Mouse (Mus musculus): Measurements from ENCODE around the gene Ankrd28. TPM values are rescaled to one million over a fixed set of nuclear protein-coding genes. Genes with fewer than 3 reads are reported as not detected.

Ankrd28 gene
- polyA plus RNA-seq, 1 experiment from 2014 or later: 7.5 TPM

- H3K4me1 ChIP-seq (ENCODE audit: insufficient read depth, low read length): peaks cover 43% of the 10 kb centered on the region
Observed at GRCm38 (mm10) chr14:31664903-31665565, 165.4 kb downstream of the Ankrd28 start.

GRCm38 (mm10) chr14:31664100-31664902 lies 166.2 kb downstream of the Ankrd28 start:
- Histone ChIP-seq H3K27me3 (ENCODE audit: insufficient read depth, low read length) (no peaks in the 10 kb centered on the region), H3K4me1 (ENCODE audit: insufficient read depth, low read length) (peaks cover 51% of the 10 kb centered on the region), H3K9me3 (ENCODE audit: low read length) (no peaks in the 10 kb centered on the region), H3K27ac (ENCODE audit: low read length) (peak overlapping the region; percentile 51; the same call in 1 of the 2 replicates), H3K4me3 (ENCODE audit: low read length) (no peak overlapping the region), H3K36me3 (ENCODE audit: insufficient read depth, low read length) (peaks cover 10% of the 10 kb centered on the region), H3K4me2 (replicated peaks; ENCODE audit: low read depth, low read length) (no peak overlapping the region), H3K9ac (replicated peaks; ENCODE audit: low read length) (no peak overlapping the region)
- WGBS: 62% methylated on average over 18 of the region's 18 CpGs
- no peak for ATAC-seq (ENCODE audit: low FRiP score, low TSS enrichment)

More at GRCm38 (mm10) chr14:31664903-31665565, 165.4 kb downstream of the Ankrd28 start:
- Histone ChIP-seq H3K4me3 (ENCODE audit: low read length) (no peak overlapping the region), H3K36me3 (ENCODE audit: insufficient read depth, low read length) (peaks cover 10% of the 10 kb centered on the region), H3K4me2 (replicated peaks; ENCODE audit: low read depth, low read length) (no peak overlapping the region), H3K27ac (ENCODE audit: low read length) (0 out of 2 replicates have a peak overlapping the region, but pooled peaks have one; percentile 13), H3K9me3 (ENCODE audit: low read length) (no peaks in the 10 kb centered on the region), H3K9ac (replicated peaks; ENCODE audit: low read length) (no peak overlapping the region), H3K27me3 (ENCODE audit: insufficient read depth, low read length) (no peaks in the 10 kb centered on the region)
- 55% methylated on average over 12 of the region's 12 CpGs for WGBS
- ATAC-seq (ENCODE audit: low FRiP score, low TSS enrichment): no peak

- H3K4me1 ChIP-seq (ENCODE audit: insufficient read depth, low read length): peaks cover 58% of the 10 kb centered on the region
- no peak overlapping the region for H3K9ac ChIP-seq (replicated peaks; ENCODE audit: low read length)
- no peaks in the 10 kb centered on the region for H3K9me3 ChIP-seq (ENCODE audit: low read length)
- no peak overlapping the region for H3K4me2 ChIP-seq (replicated peaks; ENCODE audit: low read depth, low read length)
- no peaks in the 10 kb centered on the region for H3K27me3 ChIP-seq (ENCODE audit: insufficient read depth, low read length)
- WGBS: 87% methylated on average over 13 of the region's 13 CpGs
- H3K27ac ChIP-seq (ENCODE audit: low read length): peak overlapping the region; percentile 99
- H3K4me3 ChIP-seq (ENCODE audit: low read length): no peak overlapping the region
- ATAC-seq (ENCODE audit: low FRiP score, low TSS enrichment): no peak
- peaks cover 10% of the 10 kb centered on the region for H3K36me3 ChIP-seq (ENCODE audit: insufficient read depth, low read length)
Observed at GRCm38 (mm10) chr14:31663376-31664099, 166.9 kb downstream of the Ankrd28 start.

- Histone ChIP-seq H3K4me2 (replicated peaks; ENCODE audit: low read depth, low read length) (peak overlapping the region; percentile 75), H3K27ac (ENCODE audit: low read length) (peak overlapping the region; percentile 99), H3K27me3 (ENCODE audit: insufficient read depth, low read length) (no peaks in the 10 kb centered on the region), H3K9ac (replicated peaks; ENCODE audit: low read length) (peak overlapping the region; percentile 76), H3K36me3 (ENCODE audit: insufficient read depth, low read length) (peaks cover 10% of the 10 kb centered on the region), H3K9me3 (ENCODE audit: low read length) (no peaks in the 10 kb centered on the region), H3K4me1 (ENCODE audit: insufficient read depth, low read length) (peaks cover 61% of the 10 kb centered on the region), H3K4me3 (ENCODE audit: low read length) (peak overlapping the region; percentile 51)
- peak; percentile 62 for ATAC-seq (ENCODE audit: low FRiP score, low TSS enrichment)
- WGBS: 25% methylated on average over 9 of the region's 9 CpGs
Observed at GRCm38 (mm10) chr14:31662555-31663211, 167.8 kb downstream of the Ankrd28 start.

- 2% methylated on average over 44 of the region's 44 CpGs for WGBS
- peak overlapping the region; percentile 76 for H3K9ac ChIP-seq (replicated peaks; ENCODE audit: low read length)
- H3K4me2 ChIP-seq (replicated peaks; ENCODE audit: low read depth, low read length): peak overlapping the region; percentile 75
- ATAC-seq (ENCODE audit: low FRiP score, low TSS enrichment): peak; percentile 95
- H3K4me1 ChIP-seq (ENCODE audit: insufficient read depth, low read length): peaks cover 69% of the 10 kb centered on the region
- H3K9me3 ChIP-seq (ENCODE audit: low read length): no peaks in the 10 kb centered on the region
- peak overlapping the region; percentile 51 for H3K4me3 ChIP-seq (ENCODE audit: low read length)
- H3K27ac ChIP-seq (ENCODE audit: low read length): peak overlapping the region; percentile 99
- peaks cover 4% of the 10 kb centered on the region for H3K36me3 ChIP-seq (ENCODE audit: insufficient read depth, low read length)
- no peaks in the 10 kb centered on the region for H3K27me3 ChIP-seq (ENCODE audit: insufficient read depth, low read length)
Observed at GRCm38 (mm10) chr14:31661671-31662554, 168.5 kb downstream of the Ankrd28 start.

GRCm38 (mm10) chr14:31660312-31661093 lies 169.9 kb downstream of the Ankrd28 start:
- Histone ChIP-seq H3K9me3 (ENCODE audit: low read length) (no peaks in the 10 kb centered on the region), H3K27ac (ENCODE audit: low read length) (peak overlapping the region; percentile 61), H3K27me3 (ENCODE audit: insufficient read depth, low read length) (no peaks in the 10 kb centered on the region), H3K9ac (replicated peaks; ENCODE audit: low read length) (no peak overlapping the region), H3K4me1 (ENCODE audit: insufficient read depth, low read length) (peaks cover 69% of the 10 kb centered on the region), H3K4me3 (ENCODE audit: low read length) (no peak overlapping the region), H3K36me3 (ENCODE audit: insufficient read depth, low read length) (no peaks in the 10 kb centered on the region), H3K4me2 (replicated peaks; ENCODE audit: low read depth, low read length) (no peak overlapping the region)
- ATAC-seq (ENCODE audit: low FRiP score, low TSS enrichment): no peak
- 61% methylated on average over 7 of the region's 7 CpGs for WGBS

- H3K9me3 ChIP-seq (ENCODE audit: low read length): no peaks in the 10 kb centered on the region
- peaks cover 64% of the 10 kb centered on the region for H3K4me1 ChIP-seq (ENCODE audit: insufficient read depth, low read length)
- peak overlapping the region; percentile 75 for H3K27ac ChIP-seq (ENCODE audit: low read length)
- H3K27me3 ChIP-seq (ENCODE audit: insufficient read depth, low read length): no peaks in the 10 kb centered on the region
- no peaks in the 10 kb centered on the region for H3K36me3 ChIP-seq (ENCODE audit: insufficient read depth, low read length)
- ATAC-seq (ENCODE audit: low FRiP score, low TSS enrichment): no peak
- H3K4me3 ChIP-seq (ENCODE audit: low read length): no peak overlapping the region
- WGBS: 36% methylated on average over 10 of the region's 10 CpGs
- H3K9ac ChIP-seq (replicated peaks; ENCODE audit: low read length): no peak overlapping the region
- H3K4me2 ChIP-seq (replicated peaks; ENCODE audit: low read depth, low read length): no peak overlapping the region
Observed at GRCm38 (mm10) chr14:31659501-31660181, 170.8 kb downstream of the Ankrd28 start.

- 90% methylated on average over 8 of the region's 8 CpGs for WGBS
- no peak for ATAC-seq (ENCODE audit: low FRiP score, low TSS enrichment)
- H3K4me1 ChIP-seq (ENCODE audit: insufficient read depth, low read length): peaks cover 51% of the 10 kb centered on the region
Observed at GRCm38 (mm10) chr14:31658126-31658680, 172.2 kb downstream of the Ankrd28 start.

More at GRCm38 (mm10) chr14:31658126-31658680, 172.2 kb downstream of the Ankrd28 start:
- Histone ChIP-seq H3K27ac (ENCODE audit: low read length) (no peak overlapping the region), H3K9ac (replicated peaks; ENCODE audit: low read length) (no peak overlapping the region), H3K4me3 (ENCODE audit: low read length) (no peak overlapping the region), H3K27me3 (ENCODE audit: insufficient read depth, low read length) (no peaks in the 10 kb centered on the region), H3K4me2 (replicated peaks; ENCODE audit: low read depth, low read length) (no peak overlapping the region), H3K36me3 (ENCODE audit: insufficient read depth, low read length) (no peaks in the 10 kb centered on the region), H3K9me3 (ENCODE audit: low read length) (no peaks in the 10 kb centered on the region)

Data from kidney, embryonic 16.5 days (tissue).